Mouse (Mus musculus) heart, postnatal 36 days (tissue): ENCODE data around the gene Acot2. TPM values are rescaled to one million over a fixed set of nuclear protein-coding genes. Genes with fewer than 3 reads are reported as not detected.
A peak's percentile ranks its signal among the peaks of the same experiment; 100 is the strongest.
"Not testable (repeated sequence)": the region's sequence is repeated elsewhere in the genome, so short reads cannot be mapped to it uniquely, and the experiment has no call there.

Experiments
- DNase-seq, 2 experiments: peaks; one replicate each; pipeline ENCODE4 v3.0.0; 2021 to 2022
- intact Hi-C: fragments of 180-260 bp; cut with DNase I; formaldehyde crosslinking; loops from one replicate; pipeline ENCODE4 v1.15.1; 2025
- total RNA-seq, 2 experiments: library from RNA; stranded (reverse); gene quantifications; 2 replicates each; pipeline ENCODE4 v1.2.3; 2021

Gene Acot2
- total RNA-seq = 100 to 1,000 TPM; 139 to 166 TPM

DNA sequence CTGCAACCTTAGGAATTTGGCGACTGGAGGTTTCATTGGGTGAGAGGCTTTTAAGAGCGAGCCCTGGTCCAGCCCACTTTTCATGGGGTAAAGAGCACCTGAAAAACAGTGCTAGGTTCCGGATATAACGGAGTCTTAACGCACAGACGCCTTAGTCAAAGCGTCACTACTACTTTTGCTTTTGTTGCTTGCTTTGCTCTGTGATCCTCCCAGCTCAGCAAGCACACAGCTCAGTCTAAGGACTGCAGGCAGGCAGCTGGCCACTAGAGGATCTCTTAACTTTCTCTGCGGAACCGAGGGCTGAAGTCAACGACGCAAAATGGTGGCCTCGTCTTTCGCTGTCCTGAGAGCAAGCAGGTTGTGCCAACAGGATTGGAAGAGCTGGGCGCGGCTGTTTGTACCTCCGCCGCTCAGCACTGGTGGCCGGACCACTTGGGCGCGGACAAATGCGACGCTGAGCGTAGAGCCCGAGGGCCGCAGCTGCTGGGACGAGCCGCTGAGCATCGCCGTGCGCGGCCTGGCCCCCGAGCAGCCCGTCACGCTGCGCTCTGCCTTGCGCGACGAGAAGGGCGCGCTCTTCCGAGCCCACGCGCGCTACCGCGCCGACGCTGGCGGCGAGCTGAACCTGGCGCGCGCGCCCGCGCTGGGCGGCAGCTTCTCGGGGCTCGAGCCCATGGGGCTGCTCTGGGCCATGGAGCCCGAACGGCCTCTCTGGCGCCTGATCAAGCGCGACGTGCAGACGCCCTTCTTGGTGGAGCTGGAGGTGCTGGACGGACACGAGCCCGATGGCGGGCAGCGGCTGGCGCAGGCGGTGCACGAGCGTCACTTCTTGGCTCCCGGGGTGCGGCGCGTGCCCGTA lies at the start of gene Acot2:
Acot2 (plus strand) TSS at position 279 of the 859 bp plus-strand sequence.
- intact Hi-C loops = no loop called here
- DNase-seq = peak; percentile 72 to 87

- not testable (repeated sequence) for DNase-seq
- intact Hi-C loops = loop anchor here (5.0 kb wide), 1 partner anchor 226 kb away; no protein-coding TSS in a partner anchor
These were observed 49.1 kb upstream of the Acot2 start for GRCm38 (mm10) chr12:83938592-83938991.

DNA sequence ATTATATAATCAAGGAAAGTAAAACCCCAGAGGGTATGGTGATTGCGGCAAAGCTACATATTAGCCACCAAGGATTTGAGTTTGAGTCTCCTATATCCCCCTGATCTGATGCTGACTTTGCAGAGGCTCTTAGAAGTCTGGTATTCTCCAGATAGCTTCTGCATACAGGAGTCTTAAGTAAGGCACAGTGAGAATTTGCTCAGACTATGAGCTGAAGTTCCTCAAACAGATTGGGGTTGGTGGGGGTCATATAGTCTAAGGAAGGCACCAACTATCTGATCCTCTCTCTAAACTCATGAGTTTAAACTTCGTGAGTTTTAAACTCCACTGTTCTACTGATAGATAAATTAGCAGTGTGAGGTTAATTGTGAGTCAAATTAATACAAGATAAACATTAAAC lies 48.3 kb upstream of the Acot2 start:
- intact Hi-C loops = loop anchor here (5.0 kb wide), 1 partner anchor 227 kb away; no protein-coding TSS in a partner anchor

DNA sequence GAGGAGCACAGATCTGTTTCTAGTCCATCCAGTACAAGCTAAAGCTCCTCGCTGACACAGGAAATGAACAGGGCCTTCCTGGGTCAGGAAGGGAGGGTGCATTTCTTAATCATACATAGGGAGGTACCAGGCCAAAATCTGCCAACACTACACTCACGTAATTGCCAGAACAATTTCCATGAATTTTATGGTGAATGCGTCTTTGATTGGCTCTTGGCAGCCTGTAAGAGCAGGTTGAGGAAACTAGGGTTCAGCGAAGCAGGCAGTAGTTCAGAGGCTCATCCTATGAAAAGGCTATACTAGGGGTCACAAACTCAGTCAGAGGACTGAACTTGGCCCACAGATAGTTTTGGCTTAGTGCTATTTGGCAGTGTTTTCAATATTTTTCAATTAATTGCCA lies 47.6 kb upstream of the Acot2 start:
- intact Hi-C loops = loop anchor here (2.0 kb wide), 1 partner anchor 15 kb away; no protein-coding TSS in a partner anchor
- no peak for DNase-seq

More for the DNA sequence above, 48.3 kb upstream of the Acot2 start:
- no peak for DNase-seq

GRCm38 (mm10) chr12:83941938-83942337 lies 45.7 kb upstream of the Acot2 start:
- no peak for DNase-seq
- intact Hi-C loops = loop anchor here (2.0 kb wide), 1 partner anchor 17 kb away; no protein-coding TSS in a partner anchor

- DNase-seq = peak in 1 of 2 experiments; percentile 21
- intact Hi-C loops = loop anchor here (5.0 kb wide), 1 partner anchor 230 kb away; no protein-coding TSS in a partner anchor
These were observed 40.3 kb upstream of the Acot2 start for GRCm38 (mm10) chr12:83947260-83947811.

GRCm38 (mm10) chr12:83949043-83949442 lies 38.6 kb upstream of the Acot2 start:
- DNase-seq = no peak
- intact Hi-C loops = loop anchor here (5.0 kb wide), 1 partner anchor 232 kb away; no protein-coding TSS in a partner anchor

- intact Hi-C loops = loop anchor here (2.0 to 5.0 kb wide), 2 partner anchors 29 to 233 kb away; partner anchors contain the start of gene Numb
- no peak for DNase-seq
These were observed 37.7 kb upstream of the Acot2 start for GRCm38 (mm10) chr12:83949776-83950492.

DNA sequence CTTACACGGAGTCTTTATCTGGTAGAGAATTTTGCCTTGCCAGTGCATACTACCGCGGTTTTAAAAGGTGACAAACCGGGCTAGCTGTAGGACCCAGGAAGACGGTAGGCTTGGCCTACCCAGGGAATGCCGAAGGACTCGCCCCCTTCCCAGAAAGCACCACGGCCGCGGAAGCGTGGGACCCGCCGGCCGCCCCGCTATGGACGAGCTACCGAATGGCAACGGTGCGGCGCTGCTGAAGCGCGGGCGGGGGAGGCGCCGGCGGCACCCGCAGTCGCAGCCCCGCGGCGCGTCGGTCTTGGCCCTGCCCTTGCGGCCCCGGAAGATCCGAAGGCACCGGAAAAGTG lies 37.2 kb upstream of the Acot2 start, which contains the start of gene Riox1:
Riox1 (plus strand) TSS at position 116 of the 347 bp plus-strand sequence.
- peak; percentile 85 to 86 for DNase-seq
- intact Hi-C loops = loop anchor here (2.0 kb wide), 1 partner anchor 30 kb away; the partner anchor contains the start of gene Numb

GRCm38 (mm10) chr12:83950840-83951701 lies 36.6 kb upstream of the Acot2 start:
- peak in 1 of 2 experiments; percentile 32 for DNase-seq
- intact Hi-C loops = loop anchor here (2.0 kb wide), 1 partner anchor 30 kb away; the partner anchor contains the start of gene Numb

DNA sequence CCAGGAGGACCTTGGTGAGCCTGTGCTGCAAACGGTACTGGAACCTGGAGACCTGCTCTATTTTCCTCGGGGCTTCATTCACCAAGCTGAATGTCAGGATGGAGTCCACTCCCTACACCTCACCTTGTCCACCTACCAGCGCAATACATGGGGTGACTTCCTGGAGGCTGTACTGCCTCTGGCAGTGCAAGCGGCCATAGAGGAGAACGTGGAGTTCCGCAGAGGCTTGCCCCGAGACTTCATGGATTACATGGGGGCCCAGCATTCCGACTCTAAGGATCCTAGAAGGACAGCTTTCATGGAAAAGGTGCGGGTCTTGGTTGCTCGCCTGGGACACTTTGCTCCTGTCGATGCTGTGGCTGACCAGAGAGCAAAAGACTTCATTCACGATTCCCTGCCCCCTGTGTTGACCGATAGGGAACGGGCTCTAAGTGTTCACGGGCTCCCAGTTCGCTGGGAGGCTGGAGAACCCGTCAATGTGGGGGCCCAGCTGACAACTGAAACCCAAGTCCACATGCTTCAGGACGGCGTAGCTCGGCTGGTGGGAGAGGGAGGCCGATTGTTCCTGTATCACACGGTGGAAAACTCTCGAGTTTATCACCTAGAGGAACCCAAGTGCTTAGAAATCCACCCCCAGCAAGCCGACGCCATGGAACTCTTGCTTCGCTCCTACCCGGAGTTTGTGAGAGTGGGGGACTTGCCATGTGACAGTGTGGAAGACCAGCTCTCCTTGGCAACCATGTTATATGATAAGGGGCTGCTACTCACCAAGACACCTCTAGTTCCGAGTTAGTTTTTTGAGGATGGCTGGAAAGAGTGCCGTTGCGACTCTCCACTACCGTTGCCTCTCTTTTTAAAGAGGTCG lies 35.7 kb upstream of the Acot2 start:
- DNase-seq = no peak
- intact Hi-C loops = loop anchor here (2.0 kb wide), 1 partner anchor 31 kb away; the partner anchor contains the start of gene Numb

DNA sequence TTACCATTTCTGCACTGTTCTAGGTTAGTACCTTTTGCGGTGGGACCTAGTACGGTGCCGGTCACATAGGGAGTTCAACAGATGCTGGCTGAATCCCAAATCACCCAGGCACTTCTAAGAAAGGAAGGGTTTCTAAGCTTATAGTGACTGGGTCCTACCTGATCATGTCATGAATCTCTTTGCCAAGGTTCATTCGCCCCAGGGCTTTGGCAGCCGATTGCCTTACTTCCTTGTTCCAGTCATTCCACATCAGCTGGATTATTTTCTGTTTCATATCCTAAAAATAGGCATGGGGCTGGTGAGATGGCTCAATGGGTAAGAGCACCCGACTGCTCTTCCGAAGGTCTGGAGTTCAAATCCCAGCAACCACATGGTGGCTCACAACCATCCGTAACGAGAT lies 29.4 kb upstream of the Acot2 start:
- intact Hi-C loops = no loop called here
- DNase-seq = no peak

DNA sequence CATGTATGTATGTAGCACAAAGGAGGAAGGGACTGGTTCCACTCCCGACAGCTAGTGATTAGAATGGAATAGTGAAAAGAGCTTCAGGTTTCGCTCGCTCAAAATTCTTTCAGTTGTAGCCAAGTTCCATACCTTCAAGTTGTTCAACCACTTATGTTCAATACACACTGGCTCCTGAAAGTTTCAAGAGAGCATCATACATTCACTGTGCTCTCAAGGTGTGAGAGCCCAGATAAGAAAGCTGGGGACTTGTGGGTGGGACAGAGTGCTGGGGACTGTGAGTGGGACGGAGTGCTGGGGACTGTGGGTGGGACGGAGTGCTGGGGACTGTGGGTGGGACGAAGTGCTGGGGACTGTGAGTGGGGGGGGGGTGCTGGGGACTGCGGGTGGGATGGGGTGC lies 22.4 kb upstream of the Acot2 start:
- intact Hi-C loops = no loop called here
- no peak for DNase-seq

- DNase-seq = peak; percentile 32 to 51
- intact Hi-C loops = loop anchor here (1.0 kb wide), 1 partner anchor 89 kb away; no protein-coding TSS in a partner anchor
These were observed 15.5 kb upstream of the Acot2 start for GRCm38 (mm10) chr12:83972117-83972516.

GRCm38 (mm10) chr12:83978862-83979261 lies 8.8 kb upstream of the Acot2 start:
- DNase-seq = no peak
- intact Hi-C loops = no loop called here

- DNase-seq = no peak
- intact Hi-C loops = no loop called here
These were observed 6.0 kb upstream of the Acot2 start for GRCm38 (mm10) chr12:83981615-83982014.

GRCm38 (mm10) chr12:83984752-83985151 lies 2.9 kb upstream of the Acot2 start, which contains the start of gene Heatr4:
Gene Heatr4 (minus strand): TSS chr12:83984852.
- no peak for DNase-seq
- intact Hi-C loops = no loop called here

DNA sequence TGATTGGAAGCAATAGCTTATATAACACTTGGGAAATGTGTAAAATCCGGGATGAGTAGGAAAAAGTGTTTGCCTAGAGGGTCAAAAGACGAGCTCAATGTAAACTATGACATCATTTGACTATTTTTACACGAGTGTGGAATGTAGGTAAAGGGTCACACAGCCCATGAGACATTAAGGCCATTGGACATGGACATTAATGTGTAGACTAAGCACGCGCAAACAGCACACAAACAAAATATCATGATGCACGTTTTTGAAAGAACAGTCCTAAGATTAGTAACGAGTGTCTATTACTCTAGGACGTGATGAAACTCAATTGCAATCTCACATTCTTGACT lies 449 bp upstream of the Acot2 start:
- DNase-seq = no peak

DNA sequence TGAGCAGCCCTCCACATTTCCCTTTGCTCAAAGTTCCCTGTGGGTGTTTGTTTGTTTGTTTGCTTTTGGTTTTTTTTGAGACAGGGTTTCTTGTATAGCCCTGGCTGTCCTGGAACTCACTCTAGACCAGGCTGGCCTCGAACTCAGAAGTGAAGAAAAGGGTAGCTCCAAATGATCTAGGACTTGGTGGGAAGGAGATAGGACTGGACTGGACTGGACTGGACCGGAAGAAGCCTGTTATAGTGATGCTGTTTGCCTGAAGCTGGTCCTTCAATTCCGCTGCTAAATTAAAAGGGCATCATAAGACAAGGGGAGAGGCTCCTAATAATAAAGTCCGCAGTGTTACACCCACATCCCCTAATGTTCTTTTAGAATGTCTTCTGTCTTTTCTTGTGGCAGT lies 822 bp downstream of the Acot2 start:
- no peak for DNase-seq
- intact Hi-C loops = no loop called here

More for the DNA sequence above, 449 bp upstream of the Acot2 start:
- intact Hi-C loops = no loop called here
